Mouse (Mus musculus): ENCODE results near the gene Map2k3.

The Map2k3 gene

GRCm38 (mm10) chr11:60962709-60963108 is 30.9 kb downstream of the Map2k3 start:
- DNase-seq: no peak

DNA sequence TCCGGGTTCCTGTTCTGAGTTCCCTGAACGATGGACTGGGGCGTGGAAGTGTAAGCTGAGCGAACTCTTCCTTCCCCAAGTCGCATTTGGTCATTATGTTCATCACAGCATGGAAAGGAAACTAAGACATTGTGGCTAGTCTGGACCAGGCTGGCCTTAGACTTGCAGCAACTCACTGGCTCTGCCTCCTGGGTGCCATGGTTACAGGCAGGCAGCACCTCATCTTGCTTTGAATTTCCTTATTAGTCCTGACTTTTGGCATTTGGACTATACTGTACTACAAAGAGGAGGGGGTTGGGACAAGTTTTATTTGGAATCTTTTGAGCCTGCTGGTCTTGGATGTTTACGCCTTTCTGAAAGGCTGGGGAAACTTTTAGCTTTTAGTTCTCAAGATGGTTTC is 35.1 kb downstream of the Map2k3 start:
- DNase-seq: no peak

DNA sequence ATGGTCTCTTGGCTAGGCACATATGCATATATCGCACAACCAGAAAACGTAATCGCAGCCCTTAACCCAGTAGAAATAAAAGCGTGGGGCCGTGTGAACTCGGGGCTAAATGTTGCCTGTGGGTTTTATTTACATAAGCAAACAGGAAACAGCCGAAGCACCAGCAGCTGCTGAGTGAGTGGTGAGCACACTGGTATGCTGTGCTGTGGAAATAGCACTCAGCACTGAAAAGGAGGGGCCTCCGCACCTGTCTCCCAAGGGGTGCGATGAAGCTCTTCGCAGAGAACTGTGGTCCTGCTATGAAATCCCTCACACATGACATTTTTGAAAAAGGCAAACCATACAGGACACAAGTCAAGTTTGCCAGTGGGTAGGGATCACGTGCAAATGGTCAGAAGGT is 43.3 kb downstream of the Map2k3 start:
- DNase-seq: peak; percentile 24 to 48

- peak in 1 of 2 experiments; percentile 6 for DNase-seq
These were observed 44.4 kb downstream of the Map2k3 start for GRCm38 (mm10) chr11:60976234-60976633.

GRCm38 (mm10) chr11:60976742-60977141 is 44.9 kb downstream of the Map2k3 start:
- peak; percentile 67 to 78 for DNase-seq

DNA sequence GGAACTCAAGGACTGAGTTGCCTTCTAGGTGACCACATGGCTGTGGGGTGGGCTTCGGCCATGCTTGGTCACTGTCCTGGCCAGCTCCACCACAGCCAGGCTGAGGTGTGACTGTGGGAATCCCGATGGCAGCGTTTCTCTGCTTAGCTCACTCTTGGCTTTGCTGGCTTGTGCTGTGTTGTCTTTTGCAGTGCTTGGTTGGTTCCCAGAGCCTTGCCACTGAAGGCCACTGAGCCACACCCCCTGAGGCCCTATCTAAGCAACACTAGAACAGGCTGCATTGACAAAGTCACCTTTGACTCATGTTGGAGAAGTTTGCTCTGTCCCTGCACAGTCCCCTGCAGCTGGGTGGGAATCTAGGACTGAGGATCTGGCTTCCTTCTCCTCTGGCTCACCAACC is 45.3 kb downstream of the Map2k3 start:
- DNase-seq: peak; percentile 22 to 38

DNA sequence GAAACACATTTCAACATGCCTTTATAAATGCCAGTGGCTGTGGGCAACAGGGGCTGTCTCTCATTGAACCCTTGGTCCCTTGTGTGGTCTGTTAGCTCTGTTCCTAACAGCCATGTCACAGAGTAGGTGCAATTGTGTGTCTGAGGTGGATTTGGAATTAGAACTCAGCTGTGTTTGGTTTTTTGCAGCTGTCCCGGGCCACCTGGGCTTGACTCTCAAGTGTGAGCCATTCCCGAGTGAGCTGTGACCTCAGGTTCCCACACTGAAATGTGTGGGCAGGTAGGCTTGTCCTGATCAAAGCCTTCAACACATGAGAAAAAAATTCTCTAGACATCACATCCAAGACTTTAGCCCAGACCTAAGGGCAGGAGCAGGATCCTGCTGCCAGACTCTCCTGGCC is 46.8 kb downstream of the Map2k3 start:
- DNase-seq: no peak

DNA sequence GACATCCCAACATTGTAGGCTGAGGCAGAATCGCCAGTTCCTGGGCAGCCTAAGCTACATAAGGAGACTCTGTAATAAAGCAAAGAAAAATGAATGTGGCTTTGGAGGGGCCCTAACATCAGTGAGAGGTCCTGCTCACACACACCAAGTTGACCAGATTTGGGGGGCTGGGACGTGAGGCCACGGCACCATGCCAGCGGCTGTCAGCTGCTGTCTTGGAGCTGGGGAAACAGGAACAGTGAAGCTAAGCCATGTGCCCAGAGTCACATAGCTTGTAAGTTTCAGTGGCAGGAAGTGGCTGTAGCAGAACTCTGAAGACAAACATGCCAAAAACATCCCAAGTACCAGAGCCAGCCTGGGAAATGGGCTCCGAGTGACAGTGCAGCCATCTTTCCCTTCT is 48.0 kb downstream of the Map2k3 start:
- peak in 1 of 2 experiments; percentile 10 for DNase-seq

DNA sequence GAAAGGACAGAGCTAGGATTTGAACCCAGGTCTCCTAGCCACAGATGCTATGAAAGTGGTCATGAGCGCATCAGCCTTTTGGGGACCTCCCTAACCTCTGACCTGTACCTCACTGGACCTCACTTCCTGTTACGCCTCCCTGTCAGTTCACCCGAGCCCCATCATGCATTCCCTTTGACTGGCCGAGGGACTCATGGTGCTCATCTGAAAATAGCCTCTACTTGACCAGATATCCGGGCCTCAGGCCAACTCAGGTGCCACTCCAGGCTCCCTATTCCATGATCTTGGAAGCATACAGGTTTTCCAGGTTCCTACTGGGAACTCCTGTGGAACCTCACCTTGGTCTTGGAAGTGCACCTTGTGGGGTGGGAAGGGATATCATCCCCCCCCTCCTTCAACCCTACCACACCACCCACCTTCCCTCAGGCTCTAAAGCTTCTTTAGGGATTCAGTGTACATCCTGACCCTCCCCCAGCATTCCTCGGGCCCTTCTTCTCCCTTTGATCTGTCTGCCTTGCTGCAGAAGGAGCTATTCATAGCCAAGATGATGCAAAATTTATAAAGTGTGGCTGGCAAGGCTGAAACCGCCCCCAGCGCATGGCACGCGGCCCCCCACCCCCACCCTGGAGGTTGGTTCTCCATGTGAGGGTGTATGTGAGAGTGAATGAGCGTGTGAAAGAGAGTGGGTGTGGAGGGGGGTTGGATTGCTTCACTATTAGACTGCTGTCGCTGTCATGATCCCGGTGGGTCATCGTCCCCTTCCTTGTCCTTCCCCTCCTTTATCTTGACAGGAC is 50.1 kb downstream of the Map2k3 start:
- DNase-seq: no peak

GRCm38 (mm10) chr11:60984912-60985558 is 53.2 kb downstream of the Map2k3 start:
- no peak for DNase-seq

DNA sequence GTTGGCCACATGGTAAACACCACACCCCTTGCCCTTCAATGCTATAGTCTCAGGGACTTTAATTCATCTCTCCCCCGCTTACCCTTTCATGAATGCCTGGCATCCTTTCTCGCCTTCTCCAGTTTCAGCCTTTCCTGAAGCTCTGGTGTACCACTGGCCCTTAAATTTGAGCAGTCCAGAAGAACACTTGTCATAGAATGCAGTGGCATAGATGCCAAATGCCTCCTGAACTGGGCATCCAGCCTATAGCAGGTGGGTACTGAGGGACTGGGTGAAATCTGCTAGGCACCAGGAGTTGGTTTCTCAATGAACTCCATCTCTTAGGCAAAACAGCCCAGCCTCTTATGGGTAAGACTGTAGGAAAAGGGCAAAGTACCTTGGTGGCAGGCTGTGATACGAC is 58.6 kb downstream of the Map2k3 start:
- no peak for DNase-seq
